Mouse (Mus musculus): ENCODE measurements around the gene Sorl1.

Sorl1 gene

GRCm38 (mm10) chr9:42048542-42048941, 75.6 kb downstream of the Sorl1 start:
- no peak for DNase-seq

GRCm38 (mm10) chr9:42047786-42048185, 76.3 kb downstream of the Sorl1 start:
- DNase-seq, result no peak

GRCm38 (mm10) chr9:42046248-42046647, 77.8 kb downstream of the Sorl1 start:
- no peak for DNase-seq

GRCm38 (mm10) chr9:42044651-42045050, 79.4 kb downstream of the Sorl1 start:
- DNase-seq, result no peak

GRCm38 (mm10) chr9:42043934-42044333, 80.2 kb downstream of the Sorl1 start:
- no peak for DNase-seq

- peak; percentile 54 for DNase-seq
These were observed 84.8 kb downstream of the Sorl1 start for GRCm38 (mm10) chr9:42039000-42039992.

- DNase-seq, result no peak
These were observed 87.2 kb downstream of the Sorl1 start for GRCm38 (mm10) chr9:42036885-42037284.

- peak; percentile 50 for DNase-seq
These were observed 88.1 kb downstream of the Sorl1 start for GRCm38 (mm10) chr9:42035995-42036394.

- DNase-seq, result no peak
These were observed 88.8 kb downstream of the Sorl1 start for GRCm38 (mm10) chr9:42035213-42035765.

GRCm38 (mm10) chr9:42034116-42034520, 90.0 kb downstream of the Sorl1 start:
- DNase-seq, result peak; percentile 47

- DNase-seq, result peak; percentile 32
These were observed 90.6 kb downstream of the Sorl1 start for GRCm38 (mm10) chr9:42033291-42034115.

GRCm38 (mm10) chr9:42032419-42032818, 91.7 kb downstream of the Sorl1 start:
- DNase-seq, result peak; percentile 62

GRCm38 (mm10) chr9:42028807-42029206, 95.3 kb downstream of the Sorl1 start:
- DNase-seq, result peak; percentile 27

- no peak for DNase-seq
These were observed 99.8 kb downstream of the Sorl1 start for GRCm38 (mm10) chr9:42024257-42024656.

- no peak for DNase-seq
These were observed 100.7 kb downstream of the Sorl1 start for GRCm38 (mm10) chr9:42023383-42023782.

GRCm38 (mm10) chr9:42022318-42022717, 101.8 kb downstream of the Sorl1 start:
- peak; percentile 68 for DNase-seq

- no peak for DNase-seq
These were observed 104.6 kb downstream of the Sorl1 start for GRCm38 (mm10) chr9:42019308-42020031.

- no peak for DNase-seq
These were observed 115.6 kb downstream of the Sorl1 start for GRCm38 (mm10) chr9:42008501-42008900.

- no peak for DNase-seq
These were observed 119.0 kb downstream of the Sorl1 start for GRCm38 (mm10) chr9:42005101-42005500.

- DNase-seq, result no peak
These were observed 120.0 kb downstream of the Sorl1 start for GRCm38 (mm10) chr9:42004140-42004539.

- DNase-seq, result peak; percentile 62
These were observed 124.3 kb downstream of the Sorl1 start for GRCm38 (mm10) chr9:41999498-42000473.
